Mouse (Mus musculus) heart, embryonic 10.5 days (tissue): Measurements from ENCODE around the gene Olfr659. TPM values are rescaled to one million over a fixed set of nuclear protein-coding genes. Genes with fewer than 3 reads are reported as not detected.
A peak's percentile ranks its signal among the peaks of the same experiment; 100 is the strongest.

Source experiments
- DNase-seq: peaks from one replicate; pipeline ENCODE4 v3.0.0-alpha.2; 2017; ENCODE audit warnings: low spot score
- H3K27ac ChIP-seq: fragments of 300-500 bp; sonication (generic); 2 replicates; pipeline ENCODE4 v1.5.1; 2016; ENCODE audit warnings: mild to moderate bottlenecking
- H3K27me3 ChIP-seq: fragments of 300-500 bp; sonication (generic); 2 replicates; pipeline ENCODE4 v1.6.1; 2016; ENCODE audit warnings: mild to moderate bottlenecking; ENCODE audit not compliant: poor library complexity, insufficient read depth, severe bottlenecking
- H3K36me3 ChIP-seq: fragments of 300-500 bp; sonication (generic); 2 replicates; pipeline ENCODE4 v1.6.1; 2016; ENCODE audit warnings: mild to moderate bottlenecking, moderate library complexity
- H3K4me1 ChIP-seq: fragments of 300-500 bp; sonication (generic); 2 replicates; pipeline ENCODE4 v1.6.1; 2016; ENCODE audit warnings: mild to moderate bottlenecking
- H3K4me3 ChIP-seq: fragments of 300-500 bp; sonication (generic); 2 replicates; pipeline ENCODE4 v1.5.1; 2016; ENCODE audit warnings: mild to moderate bottlenecking, moderate library complexity
- H3K9me3 ChIP-seq: fragments of 300-500 bp; sonication (generic); 2 replicates; pipeline ENCODE4 v1.6.1; 2016; ENCODE audit warnings: mild to moderate bottlenecking, moderate library complexity
- WGBS: fragments of 180-500 bp; shearing (Covaris S2); methylation state at CpG from one replicate; pipeline ENCODE4 v1.1.7; 2016; 5-methylcytosine and 5-hydroxymethylcytosine counted together
- polyA plus RNA-seq: library from polyadenylated mRNA; unstranded; fragments of >200 nt; fragmentation: Nextera tagmentation; extraction: Ambion mirVana; gene quantifications from 2 replicates; pipeline ENCODE4 v1.2.1, GENCODE M21; 2016

Olfr659 gene
- polyA plus RNA-seq = not detected in 2 replicates

DNA sequence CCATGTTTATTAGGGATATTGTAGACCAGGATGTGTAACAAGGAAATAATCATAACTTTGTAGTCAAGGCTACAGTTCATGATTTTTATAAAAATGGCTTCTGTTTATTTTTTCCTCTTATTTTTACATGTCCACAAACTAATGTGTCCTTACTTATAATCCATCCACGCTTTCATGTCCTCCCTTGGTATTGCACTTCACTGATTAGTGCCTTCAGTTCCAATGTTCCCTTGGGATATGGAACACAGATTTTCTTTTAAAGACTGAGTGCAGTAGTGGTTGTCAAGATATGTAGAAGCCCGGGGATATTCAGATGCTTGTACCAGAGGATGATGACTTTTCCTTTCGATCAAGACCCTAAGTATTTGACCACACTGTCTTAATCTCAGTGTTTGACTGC is at the start of gene Olfr659:
Gene Olfr659, plus strand, starts transcription at position 301 of the 400 bp plus-strand sequence.
- H3K36me3 ChIP-seq = no peaks in the 10 kb centered on the region

DNA sequence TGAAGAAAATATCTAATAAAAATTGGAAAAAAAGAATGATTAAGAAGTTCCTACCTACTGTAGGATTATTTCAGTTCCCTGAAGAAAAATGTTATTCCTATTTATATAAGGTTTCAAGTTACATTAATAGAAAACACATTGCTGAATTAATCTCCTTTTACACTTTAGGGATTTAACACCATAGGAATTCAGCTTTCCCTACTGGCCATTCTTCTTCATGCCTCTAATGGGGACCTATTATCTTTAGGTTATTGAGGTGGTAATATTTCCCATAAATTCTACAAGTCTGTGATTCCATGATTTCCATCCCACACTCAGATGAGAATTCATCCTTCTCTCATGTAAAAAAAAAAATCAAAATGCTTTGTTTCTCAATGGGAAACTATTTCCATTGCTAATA is 42.1 kb upstream of the Olfr659 start, which contains the start of gene Olfr657:
Gene Olfr657, plus strand, starts transcription at position 301 of the 400 bp plus-strand sequence.
- Histone ChIP-seq H3K27ac (no peak within 1 kb of the TSS), H3K9me3 (no peaks in the 10 kb centered on the region), H3K4me1 (no peaks in the 10 kb centered on the region), H3K4me3 (no peak within 1 kb of the TSS), H3K27me3 (no peaks in the 10 kb centered on the region), H3K36me3 (no peaks in the 10 kb centered on the region)
- no peak for DNase-seq

More for the DNA sequence above, at the start of gene Olfr659:
- no peak for DNase-seq
- Histone ChIP-seq H3K4me1 (no peaks in the 10 kb centered on the region), H3K27ac (no peak within 1 kb of the TSS), H3K4me3 (no peak within 1 kb of the TSS), H3K9me3 (no peaks in the 10 kb centered on the region), H3K27me3 (no peaks in the 10 kb centered on the region)
- WGBS = 79% methylated on average over 3 of the region's 3 CpGs

DNA sequence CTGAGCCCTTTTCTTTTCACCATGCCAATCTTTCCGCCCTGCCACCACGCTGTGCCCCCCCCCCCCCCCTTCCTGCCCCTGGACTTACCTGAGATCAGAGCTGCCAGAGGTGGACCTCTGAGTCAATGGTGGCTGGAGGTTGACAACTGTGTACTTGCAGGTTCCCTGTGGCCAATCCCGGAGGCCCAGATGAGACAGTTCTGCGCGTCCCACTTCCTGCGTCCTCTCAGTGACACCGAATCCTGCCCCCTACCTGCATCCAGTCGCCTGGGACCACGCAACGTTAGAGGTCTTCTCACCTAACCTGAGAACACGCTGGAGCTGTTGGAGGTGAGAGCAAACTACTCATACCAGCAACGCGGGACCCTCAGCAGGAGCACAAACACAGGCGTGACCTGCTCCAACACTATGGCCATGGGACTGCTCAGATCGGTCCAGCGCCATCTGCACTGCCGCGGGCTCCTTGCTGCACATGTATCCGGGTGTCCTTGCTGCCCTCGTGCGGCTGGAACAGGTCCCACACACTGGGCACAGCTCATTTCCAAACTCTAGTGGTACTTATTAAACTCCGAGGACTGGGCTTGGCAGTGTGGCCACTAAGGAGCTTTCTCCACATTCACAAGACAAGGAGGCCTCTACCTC is 19.6 kb upstream of the Olfr659 start, which contains the start of gene Olfr658:
Gene Olfr658, minus strand, starts transcription at position 465 of the 642 bp plus-strand sequence.
- H3K27me3 ChIP-seq = no peaks in the 10 kb centered on the region
- H3K9me3 ChIP-seq = no peaks in the 10 kb centered on the region
- peak; percentile 78 for DNase-seq
- 20% methylated on average over 21 of the region's 22 CpGs for WGBS
- no peaks in the 10 kb centered on the region for H3K4me1 ChIP-seq
- H3K27ac ChIP-seq = no peak within 1 kb of the TSS
- no peaks in the 10 kb centered on the region for H3K36me3 ChIP-seq
- peak within 1 kb of the TSS; percentile 48 for H3K4me3 ChIP-seq

DNA sequence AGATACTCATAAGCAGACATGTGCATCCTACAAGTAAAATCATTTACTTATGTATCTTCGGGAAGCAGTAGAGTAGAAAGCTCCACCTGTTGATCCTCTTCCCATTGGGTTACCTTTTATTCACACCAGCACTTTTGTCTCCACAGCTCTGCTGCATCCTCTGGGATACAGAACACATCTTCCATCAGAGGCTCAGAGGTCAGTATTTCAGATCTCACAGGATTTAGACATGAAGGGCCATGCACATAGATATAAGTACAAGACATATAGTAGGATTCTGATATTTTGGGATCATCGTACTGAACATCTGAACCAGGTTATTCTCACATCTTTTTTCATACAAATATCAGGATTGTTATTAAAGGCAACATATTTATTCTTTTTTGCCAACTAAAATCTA is 19.6 kb downstream of the Olfr659 start, which contains the start of gene Olfr661:
Gene Olfr661, plus strand, starts transcription at position 301 of the 400 bp plus-strand sequence.
- Histone ChIP-seq H3K9me3 (no peaks in the 10 kb centered on the region), H3K27ac (no peak within 1 kb of the TSS), H3K27me3 (no peaks in the 10 kb centered on the region), H3K4me1 (no peaks in the 10 kb centered on the region), H3K36me3 (no peaks in the 10 kb centered on the region), H3K4me3 (no peak within 1 kb of the TSS)
- 76% methylated on average over 2 of the region's 2 CpGs for WGBS
- no peak for DNase-seq

Other genes with a start within 250 kb of the Olfr659 start
- gene Trim30a, start 201.6 kb upstream of the Olfr659 start, polyA plus RNA-seq = 0.44 and 0.59 TPM in 2 replicates
- 0.09 and 0.13 TPM in 2 replicates for gene Trim30d, start 158.9 kb upstream of the Olfr659 start, polyA plus RNA-seq
- gene Olfr651, start 116.6 kb upstream of the Olfr659 start, polyA plus RNA-seq = not detected in 2 replicates
- gene Olfr652, start 105.9 kb upstream of the Olfr659 start, polyA plus RNA-seq = not detected in 2 replicates
- gene Olfr653, start 89.4 kb upstream of the Olfr659 start, polyA plus RNA-seq = not detected in 2 replicates
- not detected in 2 replicates for gene Olfr654, start 79.7 kb upstream of the Olfr659 start, polyA plus RNA-seq
- gene Olfr655, start 65.0 kb upstream of the Olfr659 start, polyA plus RNA-seq = 0.07 TPM in 1 of 2 replicates, not detected in the other
- gene Olfr656, start 52.8 kb upstream of the Olfr659 start, polyA plus RNA-seq = not detected in 2 replicates
- gene Olfr657, start 42.0 kb upstream of the Olfr659 start, polyA plus RNA-seq = not detected in 2 replicates
- not detected in 2 replicates for gene Olfr658, start 19.4 kb upstream of the Olfr659 start, polyA plus RNA-seq
- not detected in 2 replicates for gene Olfr661, start 19.7 kb downstream of the Olfr659 start, polyA plus RNA-seq
- gene Usp17le, start 110.7 kb downstream of the Olfr659 start, polyA plus RNA-seq = not detected in 2 replicates
- gene Usp17lb, start 175.8 kb downstream of the Olfr659 start, polyA plus RNA-seq = not detected in 2 replicates
- gene Usp17la, start 190.3 kb downstream of the Olfr659 start, polyA plus RNA-seq = not detected in 2 replicates
- not detected in 2 replicates for gene Olfr665, start 211.3 kb downstream of the Olfr659 start, polyA plus RNA-seq
- gene Olfr666, start 229.2 kb downstream of the Olfr659 start, polyA plus RNA-seq = not detected in 2 replicates